Mouse (Mus musculus) embryo, embryonic 11 days (tissue): ENCODE data around the gene Olfr374.

ENCODE experiments used
- DNase-seq: peaks from one replicate; pipeline ENCODE4 v3.0.0-alpha.2; 2015

The Olfr374 gene

DNA sequence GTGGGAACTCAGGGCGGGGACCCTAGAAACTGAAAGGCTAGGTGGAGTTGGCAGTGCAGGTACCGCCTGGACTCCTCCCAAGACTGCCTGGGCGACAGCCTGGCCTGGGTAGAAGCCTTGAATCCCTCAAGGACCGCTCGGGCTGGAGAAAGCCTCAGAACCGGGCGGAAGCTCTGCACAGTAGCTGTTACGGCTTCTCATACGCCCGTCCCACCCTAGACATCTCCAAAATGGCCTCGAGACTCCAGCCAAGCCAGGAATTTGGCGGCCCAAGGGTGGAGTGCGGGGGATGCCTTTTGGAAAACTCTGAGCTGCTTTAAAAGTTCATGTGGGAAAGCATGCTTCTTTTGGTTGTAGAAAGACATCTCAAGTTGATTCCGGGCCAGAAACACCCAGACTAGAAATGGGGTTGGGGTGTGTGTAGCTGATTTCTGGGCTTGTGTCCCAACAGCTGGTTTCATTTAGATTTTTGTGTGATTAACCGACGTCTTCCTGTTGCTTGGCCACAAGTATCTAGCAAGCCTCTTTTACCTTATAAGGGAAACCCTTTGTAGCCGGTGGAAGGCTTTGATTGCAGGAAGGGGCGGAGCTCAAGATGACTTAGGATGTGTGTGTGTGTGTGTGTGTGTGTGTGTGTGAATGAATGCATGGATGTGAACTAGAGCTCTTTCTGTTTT lies 29.6 kb downstream of the Olfr374 start:
- DNase-seq, result peak; percentile 90

DNA sequence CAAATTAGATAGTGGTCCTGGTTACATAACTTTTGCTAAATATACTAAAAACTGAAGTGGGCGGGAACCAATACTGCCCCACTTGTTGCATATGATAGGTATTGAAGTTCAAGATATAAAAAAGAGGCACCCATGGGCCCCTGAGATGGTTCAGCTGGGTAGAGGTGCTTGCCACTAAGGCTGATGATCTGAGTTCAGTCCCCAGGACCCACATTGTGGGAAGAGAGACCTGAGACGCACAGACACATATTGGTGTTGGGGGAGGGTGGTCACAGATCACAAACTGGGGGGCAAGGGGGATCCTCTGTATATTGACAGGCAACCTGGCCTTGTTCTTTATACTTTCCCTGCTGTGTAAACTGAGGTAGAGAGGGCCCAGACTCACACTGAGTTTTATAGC lies 30.6 kb downstream of the Olfr374 start:
- no peak for DNase-seq

DNA sequence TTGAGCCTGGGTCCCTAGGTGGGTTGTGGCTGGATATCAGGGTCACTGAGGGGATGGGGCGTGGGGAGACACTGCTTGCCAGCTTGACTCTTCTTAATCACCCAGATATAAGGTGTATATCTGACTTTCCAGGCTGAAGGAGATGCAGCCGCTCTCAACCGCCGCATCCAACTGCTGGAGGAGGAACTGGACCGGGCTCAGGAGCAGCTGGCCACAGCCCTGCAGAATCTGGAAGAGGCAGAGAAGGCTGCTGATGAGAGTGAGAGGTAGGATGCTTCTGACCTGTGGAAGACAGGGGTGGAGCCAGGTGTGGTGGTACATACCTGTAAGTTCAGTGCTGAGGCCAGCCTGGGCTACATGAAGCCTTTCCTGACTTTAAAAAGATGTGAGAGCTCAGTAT lies 31.6 kb downstream of the Olfr374 start:
- DNase-seq, result no peak

DNA sequence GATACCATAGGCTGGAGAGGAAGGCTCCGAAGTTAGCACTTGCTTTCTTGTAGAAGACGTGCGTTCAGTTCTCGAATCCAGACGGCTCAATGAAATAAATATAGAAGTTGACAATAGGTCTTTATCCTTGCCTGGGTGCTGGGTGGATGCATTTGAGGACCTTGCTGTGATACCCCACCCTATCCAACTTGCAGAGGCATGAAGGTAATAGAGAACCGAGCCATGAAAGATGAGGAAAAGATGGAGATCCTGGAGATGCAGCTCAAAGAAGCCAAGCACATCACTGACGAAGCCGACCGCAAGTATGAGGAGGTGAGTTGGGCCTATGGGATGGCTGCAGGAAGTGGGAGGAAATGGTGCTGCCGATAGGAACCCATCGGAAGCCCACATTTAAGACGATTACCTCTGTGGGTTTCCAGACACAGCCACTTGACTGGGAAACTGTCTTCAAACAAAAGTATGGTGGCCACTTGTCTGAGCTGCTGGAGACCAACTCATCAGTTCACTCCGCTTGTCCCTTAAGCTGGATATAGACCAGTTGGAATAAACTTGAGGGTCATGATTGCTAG lies 36.5 kb downstream of the Olfr374 start:
- DNase-seq, result no peak

DNA sequence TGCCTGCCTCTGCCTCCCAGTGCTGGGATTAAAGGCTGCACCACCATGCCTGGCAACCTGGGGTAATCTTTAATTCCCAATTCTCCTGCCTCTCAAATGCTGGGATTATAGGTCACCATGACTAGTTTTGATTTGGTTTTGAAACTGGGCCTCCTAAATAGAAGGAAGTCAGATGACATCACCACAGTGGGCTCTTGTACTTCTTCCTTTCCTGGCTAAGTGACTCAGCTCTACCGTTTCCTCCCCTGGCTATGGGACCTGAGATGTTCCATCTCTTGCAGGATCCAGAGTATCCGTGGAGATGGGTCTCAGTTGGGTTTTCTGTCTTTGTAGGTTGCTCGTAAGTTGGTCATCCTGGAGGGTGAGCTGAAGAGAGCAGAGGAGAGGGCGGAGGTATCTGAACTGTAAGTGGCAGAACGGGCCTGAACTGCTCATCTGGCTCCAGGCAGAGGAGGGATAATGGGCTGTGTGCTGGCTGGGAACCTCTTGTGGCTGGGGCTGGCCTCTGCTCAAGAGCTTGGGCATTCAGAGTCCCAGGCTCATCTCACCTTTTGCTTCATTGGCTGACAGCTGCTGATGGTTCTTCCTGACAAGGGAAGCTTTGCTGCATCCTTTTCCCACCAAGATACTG lies 37.6 kb downstream of the Olfr374 start:
- no peak for DNase-seq

DNA sequence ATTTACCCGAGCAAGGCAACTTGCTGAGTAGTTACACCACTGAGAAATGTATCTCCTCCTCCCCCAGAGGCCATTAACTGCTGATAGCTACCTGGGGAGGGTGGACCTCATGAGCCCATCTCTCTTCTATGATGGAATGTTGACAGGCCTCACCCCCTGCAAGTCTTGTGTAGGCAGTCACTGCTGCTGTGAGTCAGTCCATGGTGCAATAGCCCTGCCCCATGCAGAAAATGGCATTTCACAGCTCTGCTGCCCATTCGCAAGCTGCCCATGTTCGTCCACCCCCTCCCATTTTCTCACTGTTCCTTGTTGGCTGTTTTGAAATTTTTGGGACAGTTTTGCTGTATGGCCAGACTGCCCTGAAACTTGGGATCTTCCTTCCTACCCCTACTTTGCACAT lies 38.7 kb downstream of the Olfr374 start:
- DNase-seq, result no peak

DNA sequence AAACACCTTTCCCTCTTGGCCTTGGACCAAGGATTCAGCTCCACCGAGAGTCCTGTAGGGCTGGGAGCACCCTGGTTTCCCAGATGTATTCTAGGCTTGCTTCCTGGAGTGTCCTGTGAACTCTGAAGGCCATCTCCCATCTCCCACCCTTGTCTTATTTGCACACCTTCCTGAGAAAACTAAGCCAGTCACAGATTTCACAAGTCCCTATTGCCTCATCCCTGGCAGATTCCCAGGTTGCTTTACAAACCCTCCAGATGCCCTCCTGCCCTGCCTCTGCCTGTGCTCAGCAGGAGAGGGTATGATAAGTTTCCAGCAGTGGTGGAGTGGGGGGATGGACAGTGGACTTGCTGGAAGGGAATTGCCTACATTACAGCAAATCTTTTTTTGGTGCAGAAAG lies 39.2 kb downstream of the Olfr374 start:
- DNase-seq, result no peak

DNA sequence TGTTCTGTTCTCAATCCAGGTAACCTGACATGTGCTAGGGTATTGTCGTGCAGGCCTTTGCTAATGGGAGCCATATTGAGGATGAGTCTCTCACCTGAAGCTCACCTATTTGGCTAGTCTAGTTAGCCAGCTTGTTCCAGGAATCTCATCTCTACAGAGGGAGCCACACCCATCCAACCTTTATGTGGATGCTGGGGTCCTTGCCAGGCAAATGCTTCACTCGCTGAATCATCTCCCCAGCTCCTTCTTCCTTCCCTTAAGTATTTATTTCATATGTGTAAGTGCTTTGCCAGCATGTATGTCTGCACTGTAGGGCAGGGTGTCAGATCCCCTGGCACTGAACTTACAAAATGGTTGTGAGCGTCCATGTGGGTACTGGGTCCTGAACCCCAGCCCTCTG lies 39.7 kb downstream of the Olfr374 start:
- no peak for DNase-seq

DNA sequence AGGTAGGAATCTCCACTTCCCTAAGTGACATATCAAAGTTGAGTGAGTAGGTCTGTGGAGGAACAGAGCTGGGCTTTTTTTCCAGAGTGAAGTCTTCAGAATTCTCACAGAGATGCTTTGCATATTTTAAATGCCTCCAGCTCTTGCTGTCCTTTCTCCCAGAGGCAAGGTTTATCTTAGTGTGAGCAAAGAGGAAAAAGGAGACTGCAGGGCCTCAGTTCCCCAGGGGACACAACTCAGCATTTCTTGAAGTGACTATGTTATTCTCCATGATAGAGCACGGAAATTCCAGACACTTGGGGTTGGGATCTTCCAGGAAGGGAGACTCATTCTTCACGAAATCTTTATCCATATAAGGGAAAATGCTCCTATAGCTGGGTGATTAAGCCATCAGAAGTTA lies 40.4 kb downstream of the Olfr374 start:
- no peak for DNase-seq

DNA sequence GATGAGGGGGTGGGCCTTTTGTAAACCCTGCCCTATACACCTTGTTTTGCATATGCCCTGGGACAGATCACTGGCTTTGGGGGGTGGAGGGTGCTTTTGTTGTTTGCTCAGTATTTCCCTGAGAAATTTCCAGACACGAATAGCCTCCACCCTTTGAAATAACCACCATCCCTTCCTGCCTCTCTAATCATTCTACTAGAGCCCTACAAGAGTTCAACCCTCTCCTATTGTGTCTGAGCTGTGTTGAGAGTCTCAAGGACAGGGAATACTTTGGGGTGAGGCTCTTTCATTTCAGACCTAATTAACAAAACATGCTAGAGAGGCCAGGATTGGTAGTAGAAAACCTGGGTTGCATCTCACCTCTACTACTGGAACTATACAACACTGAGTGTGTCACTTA lies 42.2 kb downstream of the Olfr374 start:
- DNase-seq, result no peak

DNA sequence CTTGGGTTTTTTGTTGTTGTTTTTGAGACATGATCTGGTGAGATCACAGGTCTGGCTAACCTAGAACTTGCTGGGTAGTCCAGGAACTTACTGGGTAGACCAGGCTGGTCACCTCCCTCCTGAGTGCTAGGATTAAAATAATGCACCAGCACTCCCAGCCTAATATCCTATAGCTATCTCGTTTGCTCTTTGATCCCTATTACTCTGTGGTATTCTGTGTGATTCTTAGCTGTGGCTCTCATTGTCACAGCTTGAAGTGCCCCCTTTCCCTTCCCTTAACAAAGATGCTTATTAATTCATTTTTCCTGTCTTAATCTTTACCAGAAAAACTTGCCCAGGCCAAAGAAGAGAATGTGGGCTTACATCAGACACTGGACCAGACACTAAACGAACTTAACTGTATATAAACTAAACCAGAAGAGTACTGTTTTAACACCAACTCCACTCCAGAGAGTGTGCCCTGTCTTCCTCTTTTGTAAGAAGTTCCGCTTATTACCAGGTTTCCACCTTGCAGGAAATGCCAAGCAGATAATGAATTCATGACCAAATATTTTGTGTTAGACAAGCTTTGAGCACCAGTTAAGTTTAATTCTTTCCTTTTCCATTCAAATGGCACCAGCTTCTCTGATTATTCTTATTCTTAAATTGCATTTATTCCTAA lies 44.7 kb downstream of the Olfr374 start:
- no peak for DNase-seq

DNA sequence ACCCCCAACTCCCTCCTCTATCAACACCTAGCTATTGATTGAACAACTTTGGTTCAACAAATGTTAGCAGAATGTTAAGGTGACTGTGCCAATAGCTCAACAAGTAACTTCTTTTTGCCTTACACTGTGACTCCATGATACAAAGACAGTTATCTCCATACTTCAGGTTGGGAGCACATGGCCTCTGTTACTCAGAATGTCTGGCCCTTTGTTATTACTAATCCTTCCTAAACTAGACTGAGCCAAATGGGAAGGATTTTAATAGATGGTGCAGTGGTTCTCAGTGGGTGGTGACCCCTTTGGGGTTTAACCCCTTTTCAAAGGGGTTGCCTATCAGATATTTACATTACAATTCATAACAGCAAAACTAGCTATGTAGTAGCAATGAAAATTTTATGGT lies 46.5 kb downstream of the Olfr374 start:
- DNase-seq, result no peak

DNA sequence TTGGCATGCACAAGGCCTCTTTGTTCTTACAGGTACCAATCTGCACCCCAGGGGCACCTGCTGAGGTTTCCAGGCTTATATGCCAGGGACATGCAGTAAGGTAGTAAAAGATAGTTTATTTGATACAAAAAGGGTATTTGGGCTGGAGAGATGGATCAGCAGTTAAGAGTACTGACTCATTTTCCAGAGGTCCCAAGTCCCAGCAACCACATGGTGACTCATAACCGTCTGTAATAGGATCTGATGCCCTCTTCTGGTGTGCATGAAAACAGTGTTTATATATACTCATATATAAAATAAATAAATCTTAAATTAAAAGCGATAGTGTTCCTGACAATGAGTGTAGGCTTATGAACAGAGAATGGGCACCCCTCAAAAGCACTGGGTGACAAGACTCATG lies 51.3 kb downstream of the Olfr374 start:
- no peak for DNase-seq

DNA sequence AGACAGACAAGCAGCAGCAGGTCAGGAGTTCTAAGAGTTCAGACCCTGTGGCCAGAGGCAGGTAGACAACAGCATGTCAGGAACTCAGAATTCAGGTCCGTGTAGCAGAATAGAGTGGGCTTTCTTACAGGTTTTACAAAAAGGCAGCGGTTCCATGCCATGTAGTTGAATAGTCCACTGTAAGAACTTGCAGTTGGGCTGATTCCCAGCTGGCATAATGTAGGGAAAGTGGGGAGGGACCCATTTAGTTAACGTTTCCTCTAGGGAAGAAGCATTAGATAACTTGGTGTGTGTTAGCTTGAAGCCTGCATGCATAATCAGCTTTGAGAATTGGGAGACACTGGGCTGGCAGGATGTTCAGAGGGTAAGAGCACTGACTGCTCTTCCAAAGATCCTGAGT lies 51.9 kb downstream of the Olfr374 start:
- DNase-seq, result no peak

DNA sequence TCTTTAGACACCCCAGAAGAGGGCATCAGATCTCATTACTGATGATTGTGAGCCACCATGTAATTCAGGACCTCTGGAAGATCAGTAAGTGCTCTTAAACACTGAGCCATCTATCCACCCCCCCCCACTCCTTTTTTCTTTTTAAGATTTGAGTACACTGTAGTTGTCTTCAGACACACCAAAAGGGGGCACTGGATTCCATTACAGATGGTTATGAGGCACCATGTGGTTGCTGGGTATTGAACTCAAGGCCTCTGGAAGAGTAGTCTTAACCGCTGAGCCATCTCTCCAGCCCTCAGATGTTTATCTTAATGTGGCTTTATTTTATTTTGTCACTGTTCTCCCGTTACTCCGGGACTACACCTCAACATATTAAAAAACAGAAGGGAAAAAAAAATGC lies 53.2 kb downstream of the Olfr374 start:
- DNase-seq, result no peak

DNA sequence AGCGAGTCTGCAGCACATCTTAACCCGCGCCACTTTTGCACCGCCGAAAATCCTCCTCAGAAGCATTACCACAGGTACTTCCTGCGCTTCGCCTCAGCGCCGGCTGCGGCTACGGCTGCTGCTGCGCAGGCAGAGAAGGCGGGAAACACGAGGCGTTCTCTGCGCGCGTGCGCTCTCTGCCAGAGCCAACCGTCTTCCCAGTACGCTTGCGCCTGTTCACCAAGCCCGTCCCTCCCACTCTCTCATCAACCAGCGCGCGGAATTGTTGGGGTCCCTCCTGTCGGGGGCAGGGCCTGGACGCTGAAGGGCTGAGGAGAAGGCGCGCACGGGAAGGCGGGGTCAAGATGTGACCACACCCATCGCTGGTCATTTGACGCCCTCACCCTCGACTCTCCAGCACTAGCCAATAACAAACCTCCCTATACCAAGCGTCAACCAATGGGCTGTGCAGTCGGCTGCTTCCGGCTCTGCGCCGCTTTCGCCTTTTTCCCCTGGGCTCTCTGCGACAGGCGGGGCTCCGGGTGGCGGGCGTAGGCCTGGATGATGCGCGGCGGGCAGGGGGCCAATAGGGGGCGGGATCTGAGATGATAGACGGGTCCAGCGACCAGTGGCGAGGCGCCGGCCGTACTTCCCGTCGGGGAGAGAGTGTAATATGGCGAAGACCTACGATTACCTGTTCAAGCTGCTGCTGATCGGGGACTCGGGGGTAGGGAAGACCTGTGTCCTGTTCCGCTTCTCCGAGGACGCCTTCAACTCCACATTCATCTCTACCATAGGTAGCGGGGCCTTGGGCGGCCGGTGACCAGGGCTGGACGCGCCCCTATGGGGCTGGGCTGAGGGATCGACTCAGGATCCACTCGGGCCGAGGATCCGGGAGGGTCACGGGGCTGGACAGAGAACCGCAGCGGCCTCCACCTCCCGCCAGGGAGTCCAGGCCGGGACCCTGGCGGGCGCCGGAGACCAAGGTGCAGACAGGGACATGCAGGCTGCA lies 54.2 kb downstream of the Olfr374 start, which contains the start of gene Rab8a:
Rab8a (plus strand) TSS at position 494 of the 991 bp plus-strand sequence.
- peak; percentile 100 for DNase-seq

DNA sequence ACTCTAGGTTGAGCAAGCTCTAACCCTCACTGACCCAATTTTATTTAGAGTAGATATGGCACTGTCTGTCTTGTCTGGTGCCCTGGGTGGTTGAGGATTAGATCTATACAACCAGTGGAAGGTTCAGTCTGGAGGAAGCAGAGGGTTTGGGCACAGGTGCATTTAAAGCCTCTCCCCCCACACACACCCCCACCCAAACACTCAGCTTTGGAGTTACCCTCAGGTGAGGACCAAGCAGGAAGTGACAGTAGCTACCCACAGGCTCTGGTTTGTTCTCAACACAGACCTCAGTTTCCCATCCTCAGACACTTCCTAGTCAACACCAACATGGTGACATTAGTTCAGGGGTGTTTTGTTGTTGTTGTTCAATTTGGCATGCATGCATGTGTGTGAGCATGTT lies 56.0 kb downstream of the Olfr374 start:
- no peak for DNase-seq
